Comparison of ENCODE assay signal across 8 mouse cellular contexts in genomic region chr11:98787229-98787628, GRCm38 (mm10). TPM values are rescaled to one million over a fixed set of nuclear protein-coding genes. Genes with fewer than 3 reads are reported as not detected.
DNase-seq lines count a peak whose midpoint lies in the region; ATAC-seq and TF ChIP-seq lines count a peak whose summit lies in the region.

No protein-coding gene starts in this region.

- TF ChIP-seq POLR2A in cerebellum, adult 2 months (IDR thresholded peaks at IDR 0.05; ENCODE audit: borderline replicate concordance, insufficient read depth, low read length) = no peak

- H3K36me3 ChIP-seq in hindbrain, embryonic 15.5 days = no peaks in the 10 kb centered on the region
- no peaks in the 10 kb centered on the region for H3K36me3 ChIP-seq in midbrain, embryonic 16.5 days (ENCODE audit: control insufficient read depth, insufficient read depth, low read length)

- WGBS in cerebellum, adult 2 months = 16% methylated on average over 7 of the region's 7 CpGs
- 35% methylated on average over 7 of the region's 7 CpGs for WGBS in hindbrain, embryonic 15.5 days
- WGBS in midbrain, embryonic 16.5 days = 43% methylated on average over 7 of the region's 7 CpGs

- ATAC-seq in hindbrain, embryonic 15.5 days (ENCODE audit: low FRiP score, low read depth) = no peak
- no peak for ATAC-seq in midbrain, embryonic 16.5 days

- no peaks in the 10 kb centered on the region for H3K9me3 ChIP-seq in hindbrain, embryonic 15.5 days
- no peaks in the 10 kb centered on the region for H3K9me3 ChIP-seq in midbrain, embryonic 16.5 days (replicated peaks; ENCODE audit: control insufficient read depth, low read length, poor library complexity, severe bottlenecking)

- H3K27ac ChIP-seq in cerebellum, adult 2 months (ENCODE audit: insufficient read depth, low read length) = peak overlapping the region; percentile 43
- peak overlapping the region; percentile 100 for H3K27ac ChIP-seq in layer of hippocampus, adult 2 months
- H3K27ac ChIP-seq in hindbrain, embryonic 15.5 days (replicated peaks) = peak overlapping the region; percentile 84
- H3K27ac ChIP-seq in midbrain, embryonic 16.5 days (ENCODE audit: low read length) = 0 out of 2 replicates have a peak overlapping the region, but pooled peaks have one; percentile 29

- no peak overlapping the region for H3K9ac ChIP-seq in hindbrain, embryonic 15.5 days
- no peak overlapping the region for H3K9ac ChIP-seq in midbrain, embryonic 16.5 days (ENCODE audit: low read depth, low read length)

- no peak for TF ChIP-seq CTCF in cerebellum, adult 2 months (IDR thresholded peaks at IDR 0.05; ENCODE audit: borderline replicate concordance, insufficient read depth, low read depth, low read length)
- TF ChIP-seq CTCF in layer of hippocampus, adult 2 months (conservative IDR thresholded peaks at IDR 0.05) = 0 out of 2 replicates have a peak, but pooled peaks have one; percentile 1

- H3K4me2 ChIP-seq in hindbrain, embryonic 15.5 days = no peak overlapping the region
- no peak overlapping the region for H3K4me2 ChIP-seq in midbrain, embryonic 16.5 days (ENCODE audit: low read length)

- no peak for DNase-seq in cerebellum, adult 2 months
- DNase-seq in cerebellum, adult 9-11 months = no peak
- no peak for DNase-seq in layer of hippocampus, adult 2 months (ENCODE audit: low spot score in 2 of 2)
- DNase-seq in layer of hippocampus, adult 9-10 months (ENCODE audit: low spot score) = no peak
- no peak for DNase-seq in cerebellum, postnatal 4 days (ENCODE audit: low spot score in 2 of 2)
- no peak for DNase-seq in right cerebral cortex, postnatal 36 days (ENCODE audit: low spot score in 2 of 2)

- H3K4me3 ChIP-seq in cerebellum, adult 2 months (replicated peaks; ENCODE audit: insufficient read depth, low read depth, low read length) = no peak overlapping the region
- peak overlapping the region; percentile 21 for H3K4me3 ChIP-seq in layer of hippocampus, adult 2 months
- H3K4me3 ChIP-seq in hindbrain, embryonic 15.5 days = no peak overlapping the region
- no peak overlapping the region for H3K4me3 ChIP-seq in midbrain, embryonic 16.5 days (ENCODE audit: low read depth, low read length)

- peaks cover 31% of the 10 kb centered on the region for H3K4me1 ChIP-seq in cerebellum, adult 2 months (ENCODE audit: control insufficient read depth, insufficient read depth, low read length)
- H3K4me1 ChIP-seq in hindbrain, embryonic 15.5 days (replicated peaks) = peaks cover 64% of the 10 kb centered on the region
- H3K4me1 ChIP-seq in midbrain, embryonic 16.5 days (ENCODE audit: control insufficient read depth, insufficient read depth, low read length) = peaks cover 24% of the 10 kb centered on the region

- H3K27me3 ChIP-seq in cerebellum, adult 2 months (ENCODE audit: control insufficient read depth, insufficient read depth, low read length) = no peaks in the 10 kb centered on the region
- no peaks in the 10 kb centered on the region for H3K27me3 ChIP-seq in hindbrain, embryonic 15.5 days
- H3K27me3 ChIP-seq in midbrain, embryonic 16.5 days (ENCODE audit: control insufficient read depth, insufficient read depth, low read depth, low read length) = no peaks in the 10 kb centered on the region

RNA-seq across cellular contexts. Expression of gene Msl1, which starts 8.1 kb away (rescaled TPM):
- 99.1 and 103 TPM in 2 replicates for polyA plus RNA-seq in cerebellum, adult 2 months (2012; rRNA removed)
- 100 to 1,000 TPM; 168 to 178 TPM for total RNA-seq in layer of hippocampus, adult 2 months (2021)
- 31.7 and 33.1 TPM in 2 replicates for polyA plus RNA-seq in hindbrain, embryonic 15.5 days (2015; fragmentation: Nextera tagmentation; extraction: Ambion mirVana)
- 29.2 and 33.2 TPM in 2 replicates for polyA plus RNA-seq in midbrain, embryonic 16.5 days (2015; fragmentation: Nextera tagmentation; extraction: Ambion mirVana)

RNA-seq across cellular contexts. Expression of gene Nr1d1, which starts 12.1 kb away (rescaled TPM):
- polyA plus RNA-seq in cerebellum, adult 2 months (2012; rRNA removed) = 144 and 167 TPM in 2 replicates
- 10 to 100 TPM; 93.2 to 94.0 TPM for total RNA-seq in layer of hippocampus, adult 2 months (2021)
- polyA plus RNA-seq in hindbrain, embryonic 15.5 days (2015; fragmentation: Nextera tagmentation; extraction: Ambion mirVana) = 3.9 and 4.3 TPM in 2 replicates
- 3.5 and 5.2 TPM in 2 replicates for polyA plus RNA-seq in midbrain, embryonic 16.5 days (2015; fragmentation: Nextera tagmentation; extraction: Ambion mirVana)

RNA-seq across cellular contexts. Expression of gene Casc3, which starts 17.5 kb away (rescaled TPM):
- 55.5 TPM in 2 replicates for polyA plus RNA-seq in cerebellum, adult 2 months (2012; rRNA removed)
- 10 to 100 TPM; 61.0 to 62.1 TPM for total RNA-seq in layer of hippocampus, adult 2 months (2021)
- polyA plus RNA-seq in hindbrain, embryonic 15.5 days (2015; fragmentation: Nextera tagmentation; extraction: Ambion mirVana) = 49.4 and 54.2 TPM in 2 replicates
- polyA plus RNA-seq in midbrain, embryonic 16.5 days (2015; fragmentation: Nextera tagmentation; extraction: Ambion mirVana) = 47.0 and 51.7 TPM in 2 replicates

RNA-seq across cellular contexts. Expression of gene Thra, which starts 46.8 kb away (rescaled TPM):
- polyA plus RNA-seq in cerebellum, adult 2 months (2012; rRNA removed) = 439 and 447 TPM in 2 replicates
- 1,000 to 10,000 TPM in 1 of 2 experiments, 100 to 1,000 TPM in 1; 996 to 1,082 TPM for total RNA-seq in layer of hippocampus, adult 2 months (2021)
- polyA plus RNA-seq in hindbrain, embryonic 15.5 days (2015; fragmentation: Nextera tagmentation; extraction: Ambion mirVana) = 136 and 138 TPM in 2 replicates
- polyA plus RNA-seq in midbrain, embryonic 16.5 days (2015; fragmentation: Nextera tagmentation; extraction: Ambion mirVana) = 139 and 149 TPM in 2 replicates

RNA-seq across cellular contexts. Expression of gene Rapgefl1, which starts 49.4 kb away (rescaled TPM):
- 56.8 and 58.0 TPM in 2 replicates for polyA plus RNA-seq in cerebellum, adult 2 months (2012; rRNA removed)
- 100 to 1,000 TPM; 213 to 240 TPM for total RNA-seq in layer of hippocampus, adult 2 months (2021)
- polyA plus RNA-seq in hindbrain, embryonic 15.5 days (2015; fragmentation: Nextera tagmentation; extraction: Ambion mirVana) = 10.5 and 13.1 TPM in 2 replicates
- polyA plus RNA-seq in midbrain, embryonic 16.5 days (2015; fragmentation: Nextera tagmentation; extraction: Ambion mirVana) = 9.6 and 10.6 TPM in 2 replicates

Comparison
In these comparisons a context has a peak if more than half of its experiments do, and no peak if none do; other contexts are left out.
1. H3K27ac ChIP-seq: peak in every context shown above with its lines; median percentile 100 in layer of hippocampus, adult 2 months; 84 in hindbrain, embryonic 15.5 days; 43 in cerebellum, adult 2 months; 29 in midbrain, embryonic 16.5 days.
2. RNA of gene Nr1d1, which starts 12.1 kb away (polyA plus RNA-seq): 144 to 167 TPM in cerebellum, adult 2 months; 3.5 to 5.2 TPM in midbrain, embryonic 16.5 days and 3.9 to 4.3 TPM in hindbrain, embryonic 15.5 days; every median in the first group is over 10 times any median in the second.